8 mouse cellular contexts compared by ENCODE assay signal in genomic region chr14:56778200-56778932, GRCm38 (mm10). TPM values are rescaled to one million over a fixed set of nuclear protein-coding genes. Genes with fewer than 3 reads are reported as not detected.
DNase-seq lines count a peak whose midpoint lies in the region; ATAC-seq and TF ChIP-seq lines count a peak whose summit lies in the region.

TSS of gene Pspc1 (minus strand) at chr14:56778316.

- peak; percentile 94 for ATAC-seq in embryonic facial prominence, embryonic 13.5 days (ENCODE audit: insufficient number of reproducible peaks, insufficient read depth, low FRiP score, low TSS enrichment, low read depth)
- peak; percentile 98 for ATAC-seq in limb, embryonic 12.5 days (ENCODE audit: insufficient number of reproducible peaks, insufficient read depth, low FRiP score, low TSS enrichment, low read depth)
- ATAC-seq in midbrain, embryonic 15.5 days (replicated peaks): peak; percentile 98

- DNase-seq in 3134 (ENCODE audit: extremely low read depth, insufficient read length, low spot score): peak; percentile 93
- peak; percentile 99 for DNase-seq in adrenal gland, postnatal 36 days
- peak; percentile 98 to 99 for DNase-seq in heart, adult 18-20 months
- peak; percentile 98 for DNase-seq in kidney, adult 2 months
- peak; percentile 90 to 96 for DNase-seq in spleen, adult 2 months (ENCODE audit: low read depth in 1 of 2, low spot score in 2 of 2)

- H3K27ac ChIP-seq in embryonic facial prominence, embryonic 13.5 days: peak within 1 kb of the TSS; percentile 96
- H3K27ac ChIP-seq in kidney, adult 2 months (ENCODE audit: insufficient read depth, low read depth, low read length): peak within 1 kb of the TSS; percentile 79
- peak within 1 kb of the TSS; percentile 94 for H3K27ac ChIP-seq in limb, embryonic 12.5 days
- peak within 1 kb of the TSS; percentile 94 for H3K27ac ChIP-seq in midbrain, embryonic 15.5 days
- peak within 1 kb of the TSS; percentile 84 for H3K27ac ChIP-seq in spleen, adult 2 months (ENCODE audit: insufficient read depth, low read length)

- no peaks in the 10 kb centered on the region for H3K9me3 ChIP-seq in embryonic facial prominence, embryonic 13.5 days
- H3K9me3 ChIP-seq in limb, embryonic 12.5 days: no peaks in the 10 kb centered on the region
- no peaks in the 10 kb centered on the region for H3K9me3 ChIP-seq in midbrain, embryonic 15.5 days

- peak; percentile 96 for TF ChIP-seq POLR2A in kidney, adult 2 months (IDR thresholded peaks at IDR 0.05; ENCODE audit: low read depth, low read length)
- peak; percentile 84 for TF ChIP-seq POLR2A in spleen, adult 2 months (IDR thresholded peaks at IDR 0.05; ENCODE audit: low read depth, low read length)

- H3K4me3 ChIP-seq in embryonic facial prominence, embryonic 13.5 days: peak within 1 kb of the TSS; percentile 97
- H3K4me3 ChIP-seq in kidney, adult 2 months (ENCODE audit: insufficient read depth, low read depth, low read length): peak within 1 kb of the TSS; percentile 80
- peak within 1 kb of the TSS; percentile 90 for H3K4me3 ChIP-seq in limb, embryonic 12.5 days (replicated peaks)
- H3K4me3 ChIP-seq in midbrain, embryonic 15.5 days: peak within 1 kb of the TSS; percentile 89
- H3K4me3 ChIP-seq in spleen, adult 2 months (ENCODE audit: extremely low read depth, insufficient read depth, insufficient read length): peak within 1 kb of the TSS; percentile 68

- under 1% methylated on average over 36 of the region's 36 CpGs for WGBS in embryonic facial prominence, embryonic 13.5 days
- under 1% methylated on average over 36 of the region's 36 CpGs for WGBS in kidney, adult 2 months
- under 1% methylated on average over 36 of the region's 36 CpGs for WGBS in limb, embryonic 12.5 days
- under 1% methylated on average over 36 of the region's 36 CpGs for WGBS in midbrain, embryonic 15.5 days
- WGBS in spleen, adult 2 months: under 1% methylated on average over 36 of the region's 36 CpGs

- H3K4me1 ChIP-seq in embryonic facial prominence, embryonic 13.5 days: peaks cover 17% of the 10 kb centered on the region
- H3K4me1 ChIP-seq in kidney, adult 2 months (ENCODE audit: control insufficient read depth, insufficient read depth, low read length): peaks cover 5% of the 10 kb centered on the region; the same call in 1 of the 2 replicates
- peaks cover 18% of the 10 kb centered on the region for H3K4me1 ChIP-seq in limb, embryonic 12.5 days (replicated peaks)
- peaks cover 35% of the 10 kb centered on the region for H3K4me1 ChIP-seq in midbrain, embryonic 15.5 days
- H3K4me1 ChIP-seq in spleen, adult 2 months (ENCODE audit: control insufficient read depth, insufficient read depth, insufficient read length): peaks cover 5% of the 10 kb centered on the region; the same call in 1 of the 2 replicates

- no peaks in the 10 kb centered on the region for H3K36me3 ChIP-seq in embryonic facial prominence, embryonic 13.5 days
- no peaks in the 10 kb centered on the region for H3K36me3 ChIP-seq in kidney, adult 2 months (ENCODE audit: control insufficient read depth, insufficient read depth, low read length)
- H3K36me3 ChIP-seq in limb, embryonic 12.5 days: no peaks in the 10 kb centered on the region; the same call in 1 of the 2 replicates
- no peaks in the 10 kb centered on the region for H3K36me3 ChIP-seq in midbrain, embryonic 15.5 days (replicated peaks)
- H3K36me3 ChIP-seq in spleen, adult 2 months (ENCODE audit: control insufficient read depth, insufficient read depth, low read length): no peaks in the 10 kb centered on the region

- H3K4me2 ChIP-seq in embryonic facial prominence, embryonic 13.5 days: peak within 1 kb of the TSS; percentile 68
- peak within 1 kb of the TSS; percentile 75 for H3K4me2 ChIP-seq in limb, embryonic 12.5 days
- peak within 1 kb of the TSS; percentile 75 for H3K4me2 ChIP-seq in midbrain, embryonic 15.5 days

- TF ChIP-seq CTCF in kidney, adult 2 months (conservative IDR thresholded peaks at IDR 0.05; ENCODE audit: insufficient read depth, insufficient read length, low read depth, low read length): no peak
- TF ChIP-seq CTCF in spleen, adult 2 months (IDR thresholded peaks at IDR 0.05; ENCODE audit: extremely low read depth, insufficient read depth, insufficient read length, insufficient replicate concordance): no peak

- no peaks in the 10 kb centered on the region for H3K27me3 ChIP-seq in embryonic facial prominence, embryonic 13.5 days
- no peaks in the 10 kb centered on the region for H3K27me3 ChIP-seq in kidney, adult 2 months (replicated peaks; ENCODE audit: control insufficient read depth, insufficient read depth, low read length)
- no peaks in the 10 kb centered on the region for H3K27me3 ChIP-seq in limb, embryonic 12.5 days
- no peaks in the 10 kb centered on the region for H3K27me3 ChIP-seq in midbrain, embryonic 15.5 days (replicated peaks)
- no peaks in the 10 kb centered on the region for H3K27me3 ChIP-seq in spleen, adult 2 months (ENCODE audit: control insufficient read depth, insufficient read depth, low read length)

- H3K9ac ChIP-seq in embryonic facial prominence, embryonic 13.5 days: peak within 1 kb of the TSS; percentile 94
- H3K9ac ChIP-seq in limb, embryonic 12.5 days (replicated peaks): peak within 1 kb of the TSS; percentile 90
- H3K9ac ChIP-seq in midbrain, embryonic 15.5 days: peak within 1 kb of the TSS; percentile 81

RNA-seq across cellular contexts. Expression of gene Pspc1, which starts in this region (rescaled TPM):
- 10 to 100 TPM; 27.4 to 31.8 TPM for total RNA-seq in adrenal gland, postnatal 36 days (2021)
- polyA plus RNA-seq in embryonic facial prominence, embryonic 13.5 days (2015; fragmentation: Nextera tagmentation; extraction: Ambion mirVana): 35.3 and 45.7 TPM in 2 replicates
- total RNA-seq in heart, adult 18-20 months (2021): 10 to 100 TPM; 13.5 to 13.6 TPM
- polyA plus RNA-seq in kidney, adult 2 months (2012; rRNA removed): 4.1 TPM in 2 replicates
- polyA plus RNA-seq in limb, embryonic 12.5 days (2016; fragmentation: Nextera tagmentation; extraction: Ambion mirVana): 49.9 and 54.2 TPM in 2 replicates
- 37.5 and 40.9 TPM in 2 replicates for polyA plus RNA-seq in midbrain, embryonic 15.5 days (2015; fragmentation: Nextera tagmentation; extraction: Ambion mirVana)
- 4.9 and 6.3 TPM in 2 replicates for polyA plus RNA-seq in spleen, adult 2 months (2012; rRNA removed)

Comparison
In these comparisons a context has a peak if more than half of its experiments do, and no peak if none do; other contexts are left out.
1. Peak in every context shown above with its lines: DNase-seq, ATAC-seq, H3K4me3 ChIP-seq and H3K27ac ChIP-seq.